Mouse (Mus musculus) MEL (cell line): Measurements from ENCODE around the gene Gpx1. TPM values are rescaled to one million over a fixed set of nuclear protein-coding genes. Genes with fewer than 3 reads are reported as not detected.

Experiments
- DNase-seq: peaks from one replicate; pipeline ENCODE4 v3.0.0; 2011; ENCODE audit warnings: low read depth, low spot score
- H3K27ac ChIP-seq: 2 replicates; pipeline ENCODE4 v1.5.1; 2012; ENCODE audit warnings: low read depth, mild to moderate bottlenecking, control low read depth, low read length, moderate library complexity; ENCODE audit not compliant: control insufficient read depth
- H3K27me3 ChIP-seq, 2 experiments: fragments of 150-350 bp in 1 of 2; sonication (generic) in 1 of 2; 2 replicates each; pipeline ENCODE4 v1.6.1; 2012; ENCODE audit warnings: low read length in 2 of 2, mild to moderate bottlenecking in 2 of 2, improper control_type of control experiment in 1 of 2, moderate library complexity in 1 of 2; ENCODE audit not compliant: insufficient read depth in 2 of 2, control insufficient read depth in 1 of 2
- H3K36me3 ChIP-seq, 2 experiments: 2 replicates each; pipeline ENCODE4 v1.6.1; 2012 to 2014; ENCODE audit warnings: low read length in 2 of 2, improper control_type of control experiment in 1 of 2, inconsistent platforms in 1 of 2, mild to moderate bottlenecking in 1 of 2; ENCODE audit not compliant: insufficient read depth in 2 of 2, control insufficient read depth in 1 of 2
- H3K4me1 ChIP-seq, 2 experiments: fragments of 150-350 bp in 1 of 2; sonication (generic) in 1 of 2; 2 replicates each; pipeline ENCODE4 v1.6.1; 2012; ENCODE audit warnings: low read length in 2 of 2, improper control_type of control experiment in 1 of 2, mild to moderate bottlenecking in 1 of 2; ENCODE audit not compliant: insufficient read depth in 2 of 2, control insufficient read depth in 1 of 2
- H3K4me3 ChIP-seq, 2 experiments: fragments of 150-350 bp in 1 of 2; sonication (generic) in 1 of 2; 2 replicates each; pipeline ENCODE4 v1.5.1; 2012; ENCODE audit warnings: low read depth in 2 of 2, low read length in 2 of 2, mild to moderate bottlenecking in 2 of 2, moderate library complexity in 2 of 2, control low read depth in 1 of 2, improper control_type of control experiment in 1 of 2; ENCODE audit not compliant: control insufficient read depth in 1 of 2, insufficient read depth in 1 of 2
- H3K79me2 ChIP-seq: 2 replicates; pipeline ENCODE4 v1.6.1; 2012; ENCODE audit warnings: mild to moderate bottlenecking, low read length, moderate library complexity; ENCODE audit not compliant: control insufficient read depth, poor library complexity, insufficient read depth
- H3K9ac ChIP-seq: 2 replicates; pipeline ENCODE4 v1.6.1; 2012; ENCODE audit warnings: low read depth, mild to moderate bottlenecking, control low read depth, low read length, moderate library complexity; ENCODE audit not compliant: control insufficient read depth, poor library complexity, severe bottlenecking
- H3K9me3 ChIP-seq: fragments of 150-350 bp; sonication (generic); replicated peaks from 2 replicates; pipeline ENCODE4 v1.6.1; 2012; ENCODE audit warnings: mild to moderate bottlenecking, low read length, improper control_type of control experiment, moderate library complexity; ENCODE audit not compliant: insufficient read depth
- CHD2 ChIP-seq: IDR thresholded peaks from 2 replicates; pipeline ENCODE4 v1.6.1; 2011; ENCODE audit warnings: low read length, improper control_type of control experiment
- CTCF ChIP-seq, 3 experiments: IDR thresholded peaks in 2 of 3; conservative IDR thresholded peaks in 1 of 3; 2 replicates each; pipeline ENCODE4 v1.5.1; 2011 to 2012; ENCODE audit warnings: low read length in 3 of 3, low read depth in 2 of 3, mild to moderate bottlenecking in 2 of 3, improper control_type of control experiment in 1 of 3, inconsistent platforms in 1 of 3, mixed read lengths in 1 of 3, moderate library complexity in 1 of 3; ENCODE audit not compliant: control insufficient read depth in 1 of 3, insufficient read depth in 1 of 3, poor library complexity in 1 of 3, severe bottlenecking in 1 of 3
- EP300 ChIP-seq, 2 experiments: IDR thresholded peaks; 2 replicates each; pipeline ENCODE4 v1.6.1; 2011; ENCODE audit warnings: improper control_type of control experiment in 2 of 2, low read length in 2 of 2, low read depth in 1 of 2, mild to moderate bottlenecking in 1 of 2
- GATA1 ChIP-seq: IDR thresholded peaks from 2 replicates; pipeline ENCODE4 v1.6.1; 2011; ENCODE audit warnings: low read depth, low read length, improper control_type of control experiment
- JUND ChIP-seq: IDR thresholded peaks from 2 replicates; pipeline ENCODE4 v1.6.1; 2011; ENCODE audit warnings: low read depth, mild to moderate bottlenecking, improper control_type of control experiment, low read length
- MAFK ChIP-seq: IDR thresholded peaks from 2 replicates; pipeline ENCODE4 v1.6.1; 2011; ENCODE audit warnings: low read depth, mild to moderate bottlenecking, low read length, improper control_type of control experiment, borderline replicate concordance
- MAX ChIP-seq: IDR thresholded peaks from 2 replicates; pipeline ENCODE4 v1.6.1; 2011; ENCODE audit warnings: low read length, improper control_type of control experiment
- MAZ ChIP-seq: IDR thresholded peaks from 2 replicates; pipeline ENCODE4 v1.6.1; 2012; ENCODE audit warnings: low read depth, mild to moderate bottlenecking, inconsistent platforms, low read length, improper control_type of control experiment
- MEF2A ChIP-seq: IDR thresholded peaks from 2 replicates; pipeline ENCODE4 v1.6.1; 2014; ENCODE audit warnings: low read depth, mild to moderate bottlenecking, inconsistent platforms, low read length, improper control_type of control experiment; ENCODE audit not compliant: poor library complexity, insufficient replicate concordance, severe bottlenecking; ENCODE audit errors: extremely low read depth
- MXI1 ChIP-seq: IDR thresholded peaks from 2 replicates; pipeline ENCODE4 v1.6.1; 2011; ENCODE audit warnings: mild to moderate bottlenecking, low read depth, low read length, improper control_type of control experiment
- MYC ChIP-seq: IDR thresholded peaks from 2 replicates; pipeline ENCODE4 v1.6.1; 2011; ENCODE audit warnings: low read depth, mild to moderate bottlenecking, low read length, improper control_type of control experiment, moderate library complexity
- NELFE ChIP-seq: IDR thresholded peaks from 2 replicates; pipeline ENCODE4 v1.6.1; 2011; ENCODE audit warnings: low read depth, low read length, improper control_type of control experiment
- NRF1 ChIP-seq: IDR thresholded peaks from 2 replicates; pipeline ENCODE4 v1.6.1; 2014; ENCODE audit warnings: low read depth, mild to moderate bottlenecking, inconsistent platforms, low read length, improper control_type of control experiment, moderate library complexity; ENCODE audit not compliant: poor library complexity, insufficient read depth, severe bottlenecking
- POLR2A ChIP-seq, 2 experiments: IDR thresholded peaks; 2 replicates each; pipeline ENCODE4 v1.6.1; 2011 to 2012; ENCODE audit warnings: low read length in 2 of 2, mild to moderate bottlenecking in 2 of 2, control low read depth in 1 of 2, improper control_type of control experiment in 1 of 2, low read depth in 1 of 2, moderate library complexity in 1 of 2; ENCODE audit not compliant: control insufficient read depth in 1 of 2, insufficient read depth in 1 of 2, poor library complexity in 1 of 2
- POLR2AphosphoS2 ChIP-seq: IDR thresholded peaks from 2 replicates; pipeline ENCODE4 v1.6.1; 2011; ENCODE audit warnings: low read length, improper control_type of control experiment
- POLR2AphosphoS5 ChIP-seq: IDR thresholded peaks from 2 replicates; pipeline ENCODE4 v1.6.1; 2012; ENCODE audit warnings: low read depth, borderline replicate concordance, mild to moderate bottlenecking, inconsistent platforms, low read length, moderate library complexity, mixed read lengths
- RAD21 ChIP-seq: IDR thresholded peaks from 2 replicates; pipeline ENCODE4 v1.6.1; 2011; ENCODE audit warnings: mild to moderate bottlenecking, low read depth, low read length, improper control_type of control experiment
- RCOR1 ChIP-seq: IDR thresholded peaks from 2 replicates; pipeline ENCODE4 v1.6.1; 2012; ENCODE audit warnings: low read depth, mild to moderate bottlenecking, inconsistent platforms, low read length, improper control_type of control experiment
- SMC3 ChIP-seq: IDR thresholded peaks from 2 replicates; pipeline ENCODE4 v1.6.1; 2011; ENCODE audit warnings: low read depth, low read length, improper control_type of control experiment
- TAL1 ChIP-seq: IDR thresholded peaks from 2 replicates; pipeline ENCODE4 v1.6.1; 2012; ENCODE audit warnings: mild to moderate bottlenecking, inconsistent platforms, low read length, moderate library complexity, mixed read lengths
- TBP ChIP-seq: IDR thresholded peaks from 2 replicates; pipeline ENCODE4 v1.8.0; 2011; ENCODE audit warnings: low read depth, low read length, improper control_type of control experiment
- TCF12 ChIP-seq: IDR thresholded peaks from 2 replicates; pipeline ENCODE4 v1.6.1; 2014; ENCODE audit warnings: low read depth, mild to moderate bottlenecking, inconsistent platforms, low read length, improper control_type of control experiment, moderate library complexity
- USF1 ChIP-seq: IDR thresholded peaks from 2 replicates; pipeline ENCODE4 v1.6.1; 2014; ENCODE audit warnings: low read depth, mild to moderate bottlenecking, inconsistent platforms, low read length, improper control_type of control experiment, moderate library complexity
- ZMIZ1 ChIP-seq: IDR thresholded peaks from 2 replicates; pipeline ENCODE4 v1.6.1; 2012; ENCODE audit warnings: low read depth, mild to moderate bottlenecking, inconsistent platforms, low read length, improper control_type of control experiment, moderate library complexity
- polyA plus RNA-seq, 2 experiments: library from polyadenylated mRNA; stranded (reverse) in 1 of 2; unstranded in 1 of 2; fragments of >175 nt in 1 of 2; fragments of >200 nt in 1 of 2; gene quantifications; 2 replicates each; pipeline versions ENCODE4 v1.2.1 to v1.2.4; 2012; ENCODE audit warnings: low replicate concordance in 2 of 2, low read depth in 1 of 2; ENCODE audit not compliant: insufficient read length in 2 of 2, insufficient read depth in 1 of 2, missing spikeins in 1 of 2
- total RNA-seq: library from RNA; depleted of rRNA; stranded (reverse); fragments of 300-350 nt; gene quantifications from 2 replicates; pipeline ENCODE4 v1.2.3, GENCODE M21; 2012

Gene Gpx1
- total and polyA plus RNA-seq, 3 experiments: 1,085 to 1,351 (median 1,266) TPM

DNA sequence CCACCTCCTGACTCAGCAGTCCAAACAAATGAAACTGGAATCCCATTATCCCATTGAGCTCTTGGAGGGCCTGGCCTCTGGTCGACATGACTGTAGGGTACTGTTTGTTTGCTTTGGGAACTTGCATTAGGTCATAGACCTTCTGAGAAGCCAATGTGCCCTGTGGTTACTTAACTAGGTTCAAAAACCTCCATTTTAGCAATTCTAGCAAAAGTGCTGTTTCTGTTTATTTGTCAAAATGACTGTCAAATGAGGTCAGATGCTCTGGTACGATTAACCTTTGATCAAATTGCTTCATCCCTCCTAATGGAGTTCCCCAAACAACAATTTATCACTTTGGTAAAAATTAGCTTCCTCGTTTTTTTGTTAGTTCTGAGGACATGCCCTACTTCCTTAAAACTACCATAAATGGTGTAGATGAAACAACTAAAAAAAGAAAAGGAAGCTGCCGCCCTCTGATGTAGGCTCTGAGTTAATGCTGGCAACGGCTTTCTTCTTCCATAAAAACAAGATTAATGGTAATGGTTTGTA is 3.7 kb downstream of the Gpx1 start (continued):
- peak; percentile 79 for TF ChIP-seq MEF2A
- no peak for TF ChIP-seq NRF1
- TF ChIP-seq MAX: 0 out of 2 replicates have a peak, but pooled peaks have one; percentile 44
- TF ChIP-seq CHD2: no peak
- no peak for TF ChIP-seq POLR2AphosphoS5
- TF ChIP-seq JUND: no peak
- no peak for TF ChIP-seq MAZ

DNA sequence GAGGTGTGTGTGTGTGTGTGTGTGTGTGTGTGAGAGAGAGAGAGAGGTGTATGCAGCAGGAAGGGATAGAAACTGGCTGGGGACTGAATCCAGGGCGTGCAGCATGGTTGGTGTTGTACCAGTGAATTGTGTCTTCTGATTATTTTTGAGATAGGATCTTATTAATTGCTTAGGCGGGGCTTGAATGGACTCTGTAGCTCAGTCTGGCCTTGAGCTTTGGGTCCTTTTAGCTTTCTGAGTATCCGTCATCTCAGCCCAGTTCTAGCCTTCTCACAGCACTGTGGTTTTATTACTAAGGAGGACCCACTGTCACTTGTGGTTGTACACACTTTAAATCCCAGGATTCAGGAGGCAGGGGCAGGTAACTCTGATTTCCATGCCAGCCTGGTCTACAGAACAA is 4.6 kb downstream of the Gpx1 start:
- DNase-seq: peak; percentile 61
- Histone ChIP-seq H3K4me3 (peak overlapping the region; percentile 15 to 30), H3K9ac (peak overlapping the region; percentile 53), H3K4me1 (peaks cover 24 to 49% of the 10 kb centered on the region in 2 experiments), H3K27me3 (no peaks in the 10 kb centered on the region), H3K79me2 (peaks cover 28% of the 10 kb centered on the region), H3K27ac (peak overlapping the region; percentile 98), H3K9me3 (no peaks in the 10 kb centered on the region), H3K36me3 (peaks cover 0 to 42% of the 10 kb centered on the region in 2 experiments; a peak in 2 of 4 replicates)
- TF ChIP-seq TCF12: 0 out of 2 replicates have a peak, but pooled peaks have one; percentile 13
- TF ChIP-seq MYC: no peak
- peak; percentile 33; the same call in 1 of the 2 replicates for TF ChIP-seq POLR2AphosphoS2
- peak; percentile 9; the same call in 1 of the 2 replicates for TF ChIP-seq MXI1

DNA sequence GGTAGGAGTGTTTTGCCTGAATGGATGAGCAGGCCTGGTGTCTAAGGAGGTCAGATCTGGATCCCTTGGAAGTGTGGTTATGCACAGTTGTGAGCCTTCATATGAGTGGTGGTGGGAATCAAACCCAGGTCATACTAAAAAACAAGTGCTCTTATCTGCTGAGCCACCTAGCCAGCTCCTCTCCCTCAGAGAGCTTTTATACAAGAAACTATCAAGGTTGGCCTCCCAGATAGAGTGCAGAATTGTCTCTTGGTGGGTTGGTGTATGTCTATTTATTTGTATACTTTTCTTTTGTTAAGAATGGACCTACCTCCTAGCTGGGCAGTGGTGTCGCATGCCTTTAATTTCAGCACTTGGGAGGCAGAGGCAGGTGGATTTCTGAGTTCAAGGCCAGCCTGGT is 5.1 kb downstream of the Gpx1 start:
- TF ChIP-seq TBP (peak; percentile 90), SMC3 (no peak), RAD21 (no peak), CTCF (IDR thresholded peaks at IDR 0.05 in 2 of 3, conservative IDR thresholded peaks at IDR 0.05 in 1 of 3; ENCODE audit: control insufficient read depth in 1 of 3, insufficient read depth in 1 of 3, low read depth in 2 of 3, low read length in 3 of 3, poor library complexity in 1 of 3, severe bottlenecking in 1 of 3) (no peak), TCF12 (peak; percentile 59; the same call in 1 of the 2 replicates), MAZ (0 out of 2 replicates have a peak, but pooled peaks have one; percentile 6), ZMIZ1 (no peak), CHD2 (no peak), GATA1 (peak; percentile 69), EP300 (IDR thresholded peaks at IDR 0.05; ENCODE audit: low read depth in 1 of 2, low read length in 2 of 2) (peak; percentile 45 to 50; a peak in 3 of 4 replicates), USF1 (no peak), MAFK (no peak), POLR2A (IDR thresholded peaks at IDR 0.05; ENCODE audit: control insufficient read depth in 1 of 2, insufficient read depth in 1 of 2, low read depth in 1 of 2, low read length in 2 of 2, poor library complexity in 1 of 2) (0 out of 4 replicates have a peak, but pooled peaks of 1 of the 2 experiments have one; percentile 18), NELFE (no peak), RCOR1 (no peak), TAL1 (peak; percentile 69)
- TF ChIP-seq, all 39 proteins: peak for 7
- peak overlapping the region; percentile 53 for H3K9ac ChIP-seq
- peak overlapping the region; percentile 98 for H3K27ac ChIP-seq
- H3K36me3 ChIP-seq: peaks cover 0 to 41% of the 10 kb centered on the region in 2 experiments; a peak in 2 of 4 replicates
- no peaks in the 10 kb centered on the region for H3K27me3 ChIP-seq
- no peaks in the 10 kb centered on the region for H3K9me3 ChIP-seq
- peak; percentile 77 for DNase-seq
- peak overlapping the region in 1 of 2 experiments; percentile 30; a peak in 3 of 4 replicates for H3K4me3 ChIP-seq
- peaks cover 21 to 45% of the 10 kb centered on the region in 2 experiments for H3K4me1 ChIP-seq
- H3K79me2 ChIP-seq: peaks cover 33% of the 10 kb centered on the region
